Mouse (Mus musculus) lung, embryonic 14.5 days (tissue): ENCODE measurements around the gene Zfp947. TPM values are rescaled to one million over a fixed set of nuclear protein-coding genes. Genes with fewer than 3 reads are reported as not detected.
"Not testable (repeated sequence)": the region's sequence is repeated elsewhere in the genome, so short reads cannot be mapped to it uniquely, and the experiment has no call there.

ENCODE experiments used
- ATAC-seq: fragments of 200-750 bp; cut with Nextera tagmentation; 2 replicates; pipeline ENCODE4 v1.8.0; 2017; ENCODE audit warnings: mild to moderate bottlenecking, moderate TSS enrichment, moderate library complexity; ENCODE audit not compliant: insufficient read depth
- DNase-seq: peaks from one replicate; pipeline ENCODE4 v3.0.0-alpha.2; 2015
- H3K27ac ChIP-seq: fragments of 300-500 bp; sonication (generic); 2 replicates; pipeline ENCODE4 v1.5.1; 2014; ENCODE audit warnings: low read depth, mild to moderate bottlenecking, moderate library complexity
- H3K27me3 ChIP-seq: fragments of 300-500 bp; sonication (generic); 2 replicates; pipeline ENCODE4 v1.6.1; 2014; ENCODE audit warnings: low read length, control low read depth; ENCODE audit not compliant: insufficient read depth
- H3K36me3 ChIP-seq: fragments of 300-500 bp; sonication (generic); 2 replicates; pipeline ENCODE4 v1.6.1; 2014; ENCODE audit warnings: control low read depth; ENCODE audit not compliant: insufficient read depth
- H3K4me1 ChIP-seq: fragments of 300-500 bp; sonication (generic); 2 replicates; pipeline ENCODE4 v1.6.1; 2014; ENCODE audit warnings: antibody characterized with exemption, control low read depth; ENCODE audit not compliant: insufficient read depth
- H3K4me2 ChIP-seq: fragments of 300-500 bp; sonication (generic); 2 replicates; pipeline ENCODE4 v1.6.1; 2014; ENCODE audit warnings: mild to moderate bottlenecking
- H3K4me3 ChIP-seq: fragments of 300-500 bp; sonication (generic); 2 replicates; pipeline ENCODE4 v1.5.1; 2014; ENCODE audit warnings: low read depth, low read length
- H3K9ac ChIP-seq: fragments of 300-500 bp; sonication (generic); 2 replicates; pipeline ENCODE4 v1.6.1; 2014
- H3K9me3 ChIP-seq: fragments of 300-500 bp; sonication (generic); 2 replicates; pipeline ENCODE4 v1.6.1; 2016; ENCODE audit warnings: low read depth, low read length, control low read depth
- CTCF ChIP-seq: IDR thresholded peaks from 2 replicates; pipeline ENCODE4 v1.5.1; 2016; ENCODE audit warnings: antibody characterized with exemption, low read depth
- WGBS: fragments of 180-500 bp; shearing (Covaris S2); extraction: QIAGEN DNeasy Blood & Tissue Kit; methylation state at CpG from one replicate; pipeline ENCODE4 v1.1.7; 2014; 5-methylcytosine and 5-hydroxymethylcytosine counted together
- polyA plus RNA-seq: library from polyadenylated mRNA; unstranded; fragments of >200 nt; fragmentation: Nextera tagmentation; extraction: Ambion mirVana; gene quantifications from 2 replicates; pipeline ENCODE4 v1.2.1, GENCODE M21; 2014

Zfp947 gene
- 2.9 and 3.1 TPM in 2 replicates for polyA plus RNA-seq

DNA sequence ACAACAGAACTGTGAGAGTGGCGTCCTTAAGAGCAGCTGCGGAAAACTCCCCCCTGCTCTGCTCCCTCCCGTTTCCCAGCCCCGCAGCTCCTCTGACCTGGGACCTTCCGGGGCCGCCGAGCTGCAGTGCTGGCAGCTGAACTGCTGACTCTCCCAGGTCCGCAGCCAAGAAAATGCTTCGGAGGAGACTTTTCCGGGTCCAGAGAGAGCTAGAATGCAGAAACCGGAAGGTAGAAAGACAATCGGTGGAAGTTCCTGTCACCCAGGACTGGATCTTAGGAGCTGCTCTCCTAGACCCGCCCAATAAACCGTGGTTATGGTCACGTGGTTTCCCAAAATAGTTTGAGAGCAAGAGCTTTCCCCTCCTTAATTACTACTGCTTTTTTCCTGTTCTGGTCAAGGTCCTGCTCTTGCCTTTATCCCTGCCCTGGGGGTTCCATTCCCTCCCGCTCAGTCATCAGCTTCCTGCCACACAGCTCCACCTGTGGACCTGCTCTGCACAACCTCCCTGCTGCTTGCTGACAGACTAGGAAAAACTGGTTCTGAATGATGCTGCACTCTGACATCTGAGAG lies at the start of gene Zfp947:
Gene Zfp947, minus strand, starts transcription at position 469 of the 573 bp plus-strand sequence.
- Histone ChIP-seq H3K9ac (peak within 1 kb of the TSS; percentile 59), H3K4me3 (peak within 1 kb of the TSS; percentile 43), H3K4me2 (peak within 1 kb of the TSS; percentile 58)
- not testable (repeated sequence) for H3K9me3 ChIP-seq, H3K27ac ChIP-seq, H3K36me3 ChIP-seq, H3K4me1 ChIP-seq, H3K27me3 ChIP-seq
- DNase-seq (peak; percentile 75), ATAC-seq (peak; percentile 96)
- TF ChIP-seq CTCF, result peak; percentile 25; the same call in 1 of the 2 replicates
- under 1% methylated on average over 16 of the region's 16 CpGs for WGBS

DNA sequence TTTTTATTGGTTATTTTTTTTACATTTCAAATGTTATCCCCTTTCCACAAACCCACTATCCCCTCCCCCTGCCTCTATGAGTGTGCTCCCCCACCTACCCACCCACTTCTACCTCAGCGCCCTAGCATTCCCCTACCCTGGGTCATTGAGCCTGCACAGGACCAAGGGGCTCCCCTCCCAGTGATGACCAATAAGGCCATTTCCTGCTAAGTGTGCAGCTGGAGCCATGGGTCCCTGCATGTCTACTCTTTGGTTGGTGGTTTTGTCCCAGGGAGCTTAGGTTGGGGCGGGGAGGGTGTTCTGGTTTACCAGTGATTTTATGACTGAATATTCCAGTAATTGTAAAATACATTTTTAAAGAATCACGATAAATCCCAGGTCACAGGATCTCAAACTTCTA lies 686 bp downstream of the Zfp947 start:
- Histone ChIP-seq H3K4me2 (peak overlapping the region; percentile 58), H3K4me3 (peak overlapping the region; percentile 43), H3K9ac (peak overlapping the region; percentile 59)
- ATAC-seq, result peak; percentile 81
- not testable (repeated sequence) for H3K27ac ChIP-seq, H3K4me1 ChIP-seq, H3K27me3 ChIP-seq, H3K9me3 ChIP-seq, DNase-seq, H3K36me3 ChIP-seq
- 3% methylated on average over 3 of the region's 3 CpGs for WGBS

DNA sequence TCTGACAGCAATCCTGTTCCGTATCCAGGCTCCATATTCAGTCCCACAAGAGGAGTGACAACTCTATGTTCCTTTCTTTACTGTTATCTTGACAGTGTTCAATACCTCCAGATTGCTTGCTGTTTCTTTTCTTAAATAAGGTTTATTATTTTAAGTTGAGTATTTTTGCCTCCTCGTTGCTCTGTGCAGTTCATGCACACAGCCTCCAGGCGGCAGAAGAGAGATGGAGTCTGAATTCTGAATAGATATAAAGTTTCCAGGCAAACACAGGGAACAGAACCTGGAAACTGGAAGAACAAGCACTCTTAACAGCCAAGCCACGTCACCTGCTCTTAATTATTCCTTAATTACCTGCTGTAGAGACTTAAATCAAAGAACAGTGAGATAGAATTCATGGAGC lies 12.0 kb downstream of the Zfp947 start:
- not testable (repeated sequence) for H3K4me2 ChIP-seq, H3K9ac ChIP-seq, H3K36me3 ChIP-seq, H3K9me3 ChIP-seq, H3K27me3 ChIP-seq, H3K4me1 ChIP-seq, H3K27ac ChIP-seq, ATAC-seq, H3K4me3 ChIP-seq, DNase-seq
- 64% methylated on average over 2 of the region's 4 CpGs for WGBS

- no peaks in the 10 kb centered on the region for H3K4me1 ChIP-seq
- H3K9ac ChIP-seq, result no peak overlapping the region
- no peak for TF ChIP-seq CTCF
- no peaks in the 10 kb centered on the region for H3K36me3 ChIP-seq
- no peak overlapping the region for H3K4me2 ChIP-seq
- DNase-seq (no peak), ATAC-seq (no peak)
- no peak overlapping the region for H3K4me3 ChIP-seq
- no peak overlapping the region for H3K27ac ChIP-seq
- H3K27me3 ChIP-seq, result no peaks in the 10 kb centered on the region
- no peaks in the 10 kb centered on the region for H3K9me3 ChIP-seq
Observed at GRCm38 (mm10) chr17:22118770-22119169, 47.2 kb downstream of the Zfp947 start.

Other genes with a start within 250 kb of the Zfp947 start
- gene Zfp942, start 203.7 kb downstream of the Zfp947 start, polyA plus RNA-seq, result 19.5 and 22.0 TPM in 2 replicates
- gene Zfp943, start 203.6 kb downstream of the Zfp947 start, polyA plus RNA-seq, result 14.7 and 18.7 TPM in 2 replicates
- gene Zfp994, start 59.4 kb upstream of the Zfp947 start, polyA plus RNA-seq, result 2.5 and 3.1 TPM in 2 replicates
- gene CT030661.1, start 148.6 kb upstream of the Zfp947 start, polyA plus RNA-seq, result 12.6 and 14.3 TPM in 2 replicates
- gene Zfp944, start 195.2 kb upstream of the Zfp947 start, polyA plus RNA-seq, result 12.7 and 12.9 TPM in 2 replicates
- gene Zfp758, start 195.3 kb upstream of the Zfp947 start, polyA plus RNA-seq, result 8.0 and 9.5 TPM in 2 replicates